Mouse (Mus musculus) lung, postnatal 14 days (tissue): ENCODE data around the gene Pfkfb3.

Source experiments
- DNase-seq: peaks from one replicate; pipeline ENCODE4 v3.0.0; 2021

Gene Pfkfb3

GRCm38 (mm10) chr2:11501301-11502254 lies 52.3 kb downstream of the Pfkfb3 start:
- peak; percentile 94 for DNase-seq

GRCm38 (mm10) chr2:11500666-11501065 lies 53.2 kb downstream of the Pfkfb3 start:
- peak; percentile 26 for DNase-seq

GRCm38 (mm10) chr2:11496601-11497031 lies 57.3 kb downstream of the Pfkfb3 start:
- peak; percentile 63 for DNase-seq

- DNase-seq, result peak; percentile 33
Measured at GRCm38 (mm10) chr2:11494841-11495255, 59.0 kb downstream of the Pfkfb3 start.

- no peak for DNase-seq
Measured at GRCm38 (mm10) chr2:11492855-11493254, 61.0 kb downstream of the Pfkfb3 start.

GRCm38 (mm10) chr2:11491471-11491870 lies 62.4 kb downstream of the Pfkfb3 start:
- DNase-seq, result no peak

- DNase-seq, result no peak
Measured at GRCm38 (mm10) chr2:11490554-11490953, 63.3 kb downstream of the Pfkfb3 start.

GRCm38 (mm10) chr2:11483226-11483625 lies 70.7 kb downstream of the Pfkfb3 start:
- DNase-seq, result no peak

- DNase-seq, result no peak
Measured at GRCm38 (mm10) chr2:11482364-11482763, 71.5 kb downstream of the Pfkfb3 start.

GRCm38 (mm10) chr2:11478960-11479359 lies 74.9 kb downstream of the Pfkfb3 start:
- DNase-seq, result no peak

GRCm38 (mm10) chr2:11475316-11475715 lies 78.6 kb downstream of the Pfkfb3 start:
- no peak for DNase-seq

GRCm38 (mm10) chr2:11464661-11465099 lies 89.2 kb downstream of the Pfkfb3 start:
- DNase-seq, result peak; percentile 15

GRCm38 (mm10) chr2:11460976-11461375 lies 92.9 kb downstream of the Pfkfb3 start:
- DNase-seq, result no peak

GRCm38 (mm10) chr2:11458494-11458893 lies 95.4 kb downstream of the Pfkfb3 start:
- no peak for DNase-seq

- DNase-seq, result no peak
Measured at GRCm38 (mm10) chr2:11457904-11458303, 96.0 kb downstream of the Pfkfb3 start.

- DNase-seq, result no peak
Measured at GRCm38 (mm10) chr2:11448711-11449110, 105.2 kb downstream of the Pfkfb3 start.

GRCm38 (mm10) chr2:11447865-11448264 lies 106.0 kb downstream of the Pfkfb3 start:
- DNase-seq, result no peak

GRCm38 (mm10) chr2:11445722-11446121 lies 108.2 kb downstream of the Pfkfb3 start:
- DNase-seq, result no peak

- DNase-seq, result no peak
Measured at GRCm38 (mm10) chr2:11441864-11442263, 112.0 kb downstream of the Pfkfb3 start.

GRCm38 (mm10) chr2:11438231-11438954 lies 115.5 kb downstream of the Pfkfb3 start:
- peak; percentile 62 for DNase-seq

GRCm38 (mm10) chr2:11436353-11436752 lies 117.5 kb downstream of the Pfkfb3 start:
- DNase-seq, result no peak

GRCm38 (mm10) chr2:11433353-11433752 lies 120.5 kb downstream of the Pfkfb3 start:
- DNase-seq, result no peak

- peak; percentile 78 for DNase-seq
Measured at GRCm38 (mm10) chr2:11429538-11429937, 124.3 kb downstream of the Pfkfb3 start.

GRCm38 (mm10) chr2:11428621-11429020 lies 125.3 kb downstream of the Pfkfb3 start:
- DNase-seq, result no peak
